Mouse (Mus musculus) gastrocnemius, adult 18-20 months (tissue): ENCODE measurements around the gene Tmcc1. TPM values are rescaled to one million over a fixed set of nuclear protein-coding genes. Genes with fewer than 3 reads are reported as not detected.

Experiments
- DNase-seq: peaks from one replicate; pipeline ENCODE4 v3.0.0; 2021; ENCODE audit warnings: low spot score
- total RNA-seq, 2 experiments: library from RNA; stranded (reverse); gene quantifications; 2 replicates each; pipeline ENCODE4 v1.2.3; 2021

Tmcc1 gene
- total RNA-seq, 2 experiments from 2014 or later = 58.3 to 69.2 TPM

- DNase-seq = no peak
Observed at GRCm38 (mm10) chr6:116021961-116022485, 171.3 kb downstream of the Tmcc1 start.

GRCm38 (mm10) chr6:116015902-116016301 lies 177.4 kb downstream of the Tmcc1 start:
- no peak for DNase-seq

GRCm38 (mm10) chr6:116014111-116014510 lies 179.2 kb downstream of the Tmcc1 start:
- DNase-seq = no peak

GRCm38 (mm10) chr6:116013687-116014086 lies 179.6 kb downstream of the Tmcc1 start:
- no peak for DNase-seq

- DNase-seq = peak; percentile 89
Observed at GRCm38 (mm10) chr6:116010541-116010940, 182.7 kb downstream of the Tmcc1 start.

- no peak for DNase-seq
Observed at GRCm38 (mm10) chr6:116009426-116009825, 183.9 kb downstream of the Tmcc1 start.

GRCm38 (mm10) chr6:116007561-116008173 lies 185.6 kb downstream of the Tmcc1 start:
- DNase-seq = peak; percentile 76

- DNase-seq = peak; percentile 85
Observed at GRCm38 (mm10) chr6:116006731-116007130, 186.6 kb downstream of the Tmcc1 start.

- no peak for DNase-seq
Observed at GRCm38 (mm10) chr6:116005959-116006288, 187.4 kb downstream of the Tmcc1 start.

- no peak for DNase-seq
Observed at GRCm38 (mm10) chr6:116005275-116005958, 187.9 kb downstream of the Tmcc1 start.

GRCm38 (mm10) chr6:116004716-116005115 lies 188.6 kb downstream of the Tmcc1 start:
- no peak for DNase-seq

GRCm38 (mm10) chr6:116004069-116004468 lies 189.2 kb downstream of the Tmcc1 start:
- no peak for DNase-seq

GRCm38 (mm10) chr6:116003516-116003915 lies 189.8 kb downstream of the Tmcc1 start:
- no peak for DNase-seq

- DNase-seq = no peak
Observed at GRCm38 (mm10) chr6:116002311-116003104, 190.8 kb downstream of the Tmcc1 start.

GRCm38 (mm10) chr6:116000851-116001250 lies 192.4 kb downstream of the Tmcc1 start:
- no peak for DNase-seq

- DNase-seq = no peak
Observed at GRCm38 (mm10) chr6:115999227-115999626, 194.1 kb downstream of the Tmcc1 start.

- no peak for DNase-seq
Observed at GRCm38 (mm10) chr6:115998758-115999157, 194.5 kb downstream of the Tmcc1 start.

- no peak for DNase-seq
Observed at GRCm38 (mm10) chr6:115997726-115998311, 195.5 kb downstream of the Tmcc1 start.

- peak; percentile 61 for DNase-seq
Observed at GRCm38 (mm10) chr6:115996171-115996851, 197.0 kb downstream of the Tmcc1 start.

GRCm38 (mm10) chr6:115995531-115995941 lies 197.8 kb downstream of the Tmcc1 start:
- no peak for DNase-seq

- peak; percentile 94 for DNase-seq
Observed at GRCm38 (mm10) chr6:115994877-115995520, 198.3 kb downstream of the Tmcc1 start, which contains the start of gene Plxnd1. Gene Plxnd1 (minus strand): TSS chr6:115995005.
